Mouse (Mus musculus): Measurements from ENCODE around the gene Magt1.

- TF ChIP-seq TCF12 (IDR thresholded peaks at IDR 0.05; ENCODE audit: low read depth, low read length), result no peak
- no peak for TF ChIP-seq SIN3A (IDR thresholded peaks at IDR 0.05; ENCODE audit: low read length)
- TF ChIP-seq CTCF (conservative IDR thresholded peaks at IDR 0.05 in 1 of 2, IDR thresholded peaks at IDR 0.05 in 1 of 2; ENCODE audit: low read depth in 2 of 2, low read length in 2 of 2), result no peak
- no peak for TF ChIP-seq POLR2A (IDR thresholded peaks at IDR 0.05; ENCODE audit: low read depth, low read length)
- no peak for TF ChIP-seq KAT2A (IDR thresholded peaks at IDR 0.05; ENCODE audit: insufficient replicate concordance, low read length)
- no peak for TF ChIP-seq EP300 (IDR thresholded peaks at IDR 0.05; ENCODE audit: low read length)
- no peak for TF ChIP-seq ZC3H11A (IDR thresholded peaks at IDR 0.05; ENCODE audit: low read depth, low read length)
- no peak for TF ChIP-seq MAX (IDR thresholded peaks at IDR 0.05; ENCODE audit: low read length)
- TF ChIP-seq POLR2AphosphoS2 (IDR thresholded peaks at IDR 0.05; ENCODE audit: low read depth, low read length), result no peak
- TF ChIP-seq USF2 (conservative IDR thresholded peaks at IDR 0.05; ENCODE audit: low read depth, low read length), result no peak
- TF ChIP-seq ETS1 (conservative IDR thresholded peaks at IDR 0.05; ENCODE audit: low read depth, low read length), result no peak
- TF ChIP-seq ELF1 (IDR thresholded peaks at IDR 0.05; ENCODE audit: low read depth, low read length), result no peak
- TF ChIP-seq ZNF384 (IDR thresholded peaks at IDR 0.05; ENCODE audit: low read depth, low read length), result no peak
- TF ChIP-seq MAZ (IDR thresholded peaks at IDR 0.05; ENCODE audit: low read depth, low read length), result no peak
Observed at GRCm38 (mm10) chrX:105934341-105934740, 77.4 kb downstream of the Magt1 start.
